Mouse (Mus musculus) bone marrow, adult 2 months (tissue): Measurements from ENCODE around the gene Chka. TPM values are rescaled to one million over a fixed set of nuclear protein-coding genes. Genes with fewer than 3 reads are reported as not detected.

Experiments
- H3K27ac ChIP-seq: fragments of 200-500 bp; 2 replicates; pipeline ENCODE4 v1.5.1; 2012; ENCODE audit warnings: low read depth, mild to moderate bottlenecking, control low read depth, inconsistent platforms, low read length; ENCODE audit not compliant: control insufficient read depth, poor library complexity, insufficient read depth
- H3K4me1 ChIP-seq: fragments of 200-500 bp; 2 replicates; pipeline ENCODE4 v1.6.1; 2011; ENCODE audit warnings: low read length; ENCODE audit not compliant: control insufficient read depth, insufficient read depth
- H3K4me3 ChIP-seq: fragments of 200-500 bp; replicated peaks from 2 replicates; pipeline ENCODE3; 2011; ENCODE audit warnings: mild to moderate bottlenecking, low read depth, low read length, control low read depth; ENCODE audit not compliant: control insufficient read depth
- CTCF ChIP-seq: fragments of 200-500 bp; IDR thresholded peaks from 2 replicates; pipeline ENCODE4 v1.5.1; 2011; ENCODE audit warnings: low read length, control low read depth; ENCODE audit not compliant: control insufficient read depth, insufficient read depth
- POLR2A ChIP-seq: fragments of 200-500 bp; IDR thresholded peaks from 2 replicates; pipeline ENCODE4 v1.6.1; 2011; ENCODE audit warnings: low read depth, mild to moderate bottlenecking, control low read depth, low read length, borderline replicate concordance; ENCODE audit not compliant: control insufficient read depth
- WGBS: fragments of 180-500 bp; shearing (Covaris S2); methylation state at CpG from one replicate; pipeline ENCODE4 v1.1.7; 2018; 5-methylcytosine and 5-hydroxymethylcytosine counted together
- polyA plus RNA-seq: library from polyadenylated mRNA; stranded (reverse); fragments of >200 nt; gene quantifications from 2 replicates; pipeline ENCODE4 v1.2.4, GENCODE M21; 2011; ENCODE audit warnings: low replicate concordance; ENCODE audit not compliant: missing spikeins, insufficient read depth, insufficient read length

The Chka gene
- polyA plus RNA-seq, 1 experiment, result 17.3 TPM

- Histone ChIP-seq H3K27ac (no peak overlapping the region), H3K4me1 (no peaks in the 10 kb centered on the region), H3K4me3 (no peak overlapping the region)
- WGBS, result 73% methylated on average over 5 of the region's 5 CpGs
- TF ChIP-seq POLR2A (no peak), CTCF (no peak)
Observed at GRCm38 (mm10) chr19:3889096-3889495, 37.5 kb downstream of the Chka start.

- TF ChIP-seq CTCF (peak; percentile 64), POLR2A (no peak)
- Histone ChIP-seq H3K4me1 (no peaks in the 10 kb centered on the region), H3K27ac (no peak overlapping the region), H3K4me3 (no peak overlapping the region)
- 57% methylated on average over 8 of the region's 8 CpGs for WGBS
Observed at GRCm38 (mm10) chr19:3890181-3890580, 38.6 kb downstream of the Chka start.

GRCm38 (mm10) chr19:3893545-3894116 is 42.1 kb downstream of the Chka start:
- Histone ChIP-seq H3K4me3 (no peak overlapping the region), H3K4me1 (no peaks in the 10 kb centered on the region; the same call in 1 of the 2 replicates), H3K27ac (no peak overlapping the region)
- 82% methylated on average over 4 of the region's 4 CpGs for WGBS
- TF ChIP-seq CTCF (0 out of 2 replicates have a peak, but pooled peaks have one; percentile 2), POLR2A (no peak)

GRCm38 (mm10) chr19:3894294-3894693 is 42.7 kb downstream of the Chka start:
- WGBS, result 88% methylated on average over 2 of the region's 2 CpGs

GRCm38 (mm10) chr19:3895171-3895631 is 43.6 kb downstream of the Chka start:
- Histone ChIP-seq H3K4me1 (peaks cover 1% of the 10 kb centered on the region; the same call in 1 of the 2 replicates), H3K4me3 (no peak overlapping the region), H3K27ac (no peak overlapping the region)
- WGBS, result 75% methylated on average over 3 of the region's 3 CpGs
- TF ChIP-seq CTCF (no peak), POLR2A (no peak)

More at GRCm38 (mm10) chr19:3894294-3894693, 42.7 kb downstream of the Chka start:
- H3K4me1 ChIP-seq, result peaks cover 1% of the 10 kb centered on the region; the same call in 1 of the 2 replicates
- H3K4me3 ChIP-seq, result no peak overlapping the region
- TF ChIP-seq CTCF, result no peak
- TF ChIP-seq POLR2A, result no peak
- no peak overlapping the region for H3K27ac ChIP-seq

- 86% methylated on average over 10 of the region's 10 CpGs for WGBS
- Histone ChIP-seq H3K4me3 (no peak overlapping the region), H3K4me1 (peaks cover 1% of the 10 kb centered on the region; the same call in 1 of the 2 replicates), H3K27ac (no peak overlapping the region)
- TF ChIP-seq POLR2A, result no peak
- no peak for TF ChIP-seq CTCF
Observed at GRCm38 (mm10) chr19:3896208-3896607, 44.6 kb downstream of the Chka start.

- Histone ChIP-seq H3K4me1 (peaks cover 1% of the 10 kb centered on the region; the same call in 1 of the 2 replicates), H3K27ac (no peak overlapping the region), H3K4me3 (no peak overlapping the region)
- no peak for TF ChIP-seq POLR2A
- TF ChIP-seq CTCF, result no peak
- WGBS, result 85% methylated on average over 5 of the region's 5 CpGs
Observed at GRCm38 (mm10) chr19:3897557-3897956, 46.0 kb downstream of the Chka start.

- H3K4me1 ChIP-seq, result peaks cover 1% of the 10 kb centered on the region; the same call in 1 of the 2 replicates
- no peak overlapping the region for H3K4me3 ChIP-seq
- WGBS, result 63% methylated on average over 7 of the region's 7 CpGs
- no peak overlapping the region for H3K27ac ChIP-seq
- no peak for TF ChIP-seq CTCF
- no peak for TF ChIP-seq POLR2A
Observed at GRCm38 (mm10) chr19:3898952-3899351, 47.4 kb downstream of the Chka start.
